Mouse (Mus musculus) hindbrain, embryonic 10.5 days (tissue): ENCODE measurements around the gene Pard6a. TPM values are rescaled to one million over a fixed set of nuclear protein-coding genes. Genes with fewer than 3 reads are reported as not detected.
A peak's percentile ranks its signal among the peaks of the same experiment; 100 is the strongest.

Experiments
- DNase-seq: peaks from one replicate; pipeline ENCODE4 v3.0.0-alpha.2; 2017; ENCODE audit warnings: low spot score
- H3K27ac ChIP-seq: fragments of 300-500 bp; sonication (generic); 2 replicates; pipeline ENCODE4 v1.5.1; 2016; ENCODE audit warnings: mild to moderate bottlenecking, moderate library complexity
- H3K27me3 ChIP-seq: fragments of 300-500 bp; sonication (generic); 2 replicates; pipeline ENCODE4 v1.6.1; 2016; ENCODE audit warnings: mild to moderate bottlenecking; ENCODE audit not compliant: poor library complexity, insufficient read depth, severe bottlenecking
- H3K36me3 ChIP-seq: fragments of 300-500 bp; sonication (generic); 2 replicates; pipeline ENCODE4 v1.6.1; 2016; ENCODE audit warnings: mild to moderate bottlenecking, moderate library complexity
- H3K4me1 ChIP-seq: fragments of 300-500 bp; sonication (generic); replicated peaks from 2 replicates; pipeline ENCODE4 v1.6.1; 2016; ENCODE audit warnings: mild to moderate bottlenecking
- H3K4me3 ChIP-seq: fragments of 300-500 bp; sonication (generic); 2 replicates; pipeline ENCODE4 v1.5.1; 2016; ENCODE audit warnings: mild to moderate bottlenecking, moderate library complexity
- H3K9me3 ChIP-seq: fragments of 300-500 bp; sonication (generic); 2 replicates; pipeline ENCODE4 v1.6.1; 2016; ENCODE audit warnings: mild to moderate bottlenecking, moderate library complexity
- WGBS: fragments of 180-500 bp; shearing (Covaris S2); methylation state at CpG from one replicate; pipeline ENCODE4 v1.1.7; 2016; 5-methylcytosine and 5-hydroxymethylcytosine counted together
- polyA plus RNA-seq: library from polyadenylated mRNA; unstranded; fragments of >200 nt; fragmentation: Nextera tagmentation; extraction: Ambion mirVana; gene quantifications from 2 replicates; pipeline ENCODE4 v1.2.1, GENCODE M21; 2016

Pard6a gene
- polyA plus RNA-seq, 1 experiment from 2014 or later = 32.2 TPM

GRCm38 (mm10) chr8:105692449-105693182 lies 8.3 kb upstream of the Pard6a start:
- Histone ChIP-seq H3K27me3 (peaks cover 17% of the 10 kb centered on the region), H3K4me3 (no peak overlapping the region), H3K9me3 (peaks cover 5% of the 10 kb centered on the region; the same call in 1 of the 2 replicates), H3K36me3 (peaks cover 27% of the 10 kb centered on the region), H3K27ac (no peak overlapping the region), H3K4me1 (peaks cover 17% of the 10 kb centered on the region)
- 93% methylated on average over 11 of the region's 11 CpGs for WGBS
- no peak for DNase-seq

GRCm38 (mm10) chr8:105693648-105694047 lies 7.3 kb upstream of the Pard6a start:
- H3K36me3 ChIP-seq = peaks cover 37% of the 10 kb centered on the region
- 3% methylated on average over 30 of the region's 30 CpGs for WGBS
- H3K4me1 ChIP-seq = peaks cover 17% of the 10 kb centered on the region
- DNase-seq = peak; percentile 71
- peak overlapping the region; percentile 80 for H3K27ac ChIP-seq
- peaks cover 17% of the 10 kb centered on the region for H3K27me3 ChIP-seq
- H3K9me3 ChIP-seq = peaks cover 5% of the 10 kb centered on the region; the same call in 1 of the 2 replicates
- H3K4me3 ChIP-seq = peak overlapping the region; percentile 62

- Histone ChIP-seq H3K4me1 (peaks cover 17% of the 10 kb centered on the region), H3K4me3 (peak overlapping the region; percentile 62), H3K9me3 (peaks cover 5% of the 10 kb centered on the region; the same call in 1 of the 2 replicates), H3K27ac (peak overlapping the region; percentile 80), H3K36me3 (peaks cover 42% of the 10 kb centered on the region), H3K27me3 (peaks cover 17% of the 10 kb centered on the region)
- WGBS = 7% methylated on average over 40 of the region's 40 CpGs
- peak; percentile 33 for DNase-seq
These were observed 6.7 kb upstream of the Pard6a start for GRCm38 (mm10) chr8:105694051-105694799.

GRCm38 (mm10) chr8:105695080-105695780 lies 5.7 kb upstream of the Pard6a start:
- no peak for DNase-seq
- peak overlapping the region; percentile 80; the same call in 1 of the 2 replicates for H3K27ac ChIP-seq
- peaks cover 5% of the 10 kb centered on the region; the same call in 1 of the 2 replicates for H3K9me3 ChIP-seq
- WGBS = 82% methylated on average over 30 of the region's 30 CpGs
- H3K4me3 ChIP-seq = peak overlapping the region; percentile 62
- H3K4me1 ChIP-seq = peaks cover 27% of the 10 kb centered on the region
- H3K27me3 ChIP-seq = peaks cover 17% of the 10 kb centered on the region
- H3K36me3 ChIP-seq = peaks cover 46% of the 10 kb centered on the region

- H3K4me3 ChIP-seq = no peak overlapping the region
- peaks cover 46% of the 10 kb centered on the region for H3K36me3 ChIP-seq
- H3K4me1 ChIP-seq = peaks cover 40% of the 10 kb centered on the region
- no peak for DNase-seq
- H3K27ac ChIP-seq = no peak overlapping the region
- WGBS = 93% methylated on average over 17 of the region's 17 CpGs
- H3K27me3 ChIP-seq = peaks cover 17% of the 10 kb centered on the region
- peaks cover 5% of the 10 kb centered on the region; the same call in 1 of the 2 replicates for H3K9me3 ChIP-seq
These were observed 3.7 kb upstream of the Pard6a start for GRCm38 (mm10) chr8:105697196-105697780.

GRCm38 (mm10) chr8:105698734-105699133 lies 2.2 kb upstream of the Pard6a start:
- peaks cover 43% of the 10 kb centered on the region for H3K4me1 ChIP-seq
- H3K27ac ChIP-seq = no peak overlapping the region
- peaks cover 17% of the 10 kb centered on the region for H3K27me3 ChIP-seq
- no peaks in the 10 kb centered on the region for H3K9me3 ChIP-seq
- peaks cover 53% of the 10 kb centered on the region for H3K36me3 ChIP-seq
- 92% methylated on average over 5 of the region's 5 CpGs for WGBS
- H3K4me3 ChIP-seq = no peak overlapping the region
- no peak for DNase-seq

GRCm38 (mm10) chr8:105699488-105700215 lies 1.3 kb upstream of the Pard6a start:
- peaks cover 62% of the 10 kb centered on the region for H3K36me3 ChIP-seq
- no peaks in the 10 kb centered on the region for H3K9me3 ChIP-seq
- 90% methylated on average over 11 of the region's 11 CpGs for WGBS
- no peak for DNase-seq
- H3K27me3 ChIP-seq = peaks cover 9% of the 10 kb centered on the region
- H3K27ac ChIP-seq = no peak overlapping the region
- H3K4me3 ChIP-seq = peak overlapping the region; percentile 68
- peaks cover 33% of the 10 kb centered on the region for H3K4me1 ChIP-seq

GRCm38 (mm10) chr8:105700566-105700965 lies 382 bp upstream of the Pard6a start:
- peaks cover 27% of the 10 kb centered on the region for H3K4me1 ChIP-seq
- H3K9me3 ChIP-seq = no peaks in the 10 kb centered on the region
- peak overlapping the region; percentile 90 for H3K27ac ChIP-seq
- no peaks in the 10 kb centered on the region; the same call in 1 of the 2 replicates for H3K27me3 ChIP-seq
- WGBS = 0% methylated on average over 21 of the region's 21 CpGs
- H3K4me3 ChIP-seq = peak overlapping the region; percentile 68
- peaks cover 69% of the 10 kb centered on the region for H3K36me3 ChIP-seq
- DNase-seq = no peak

- H3K9me3 ChIP-seq = no peaks in the 10 kb centered on the region
- WGBS = 36% methylated on average over 18 of the region's 18 CpGs
- H3K4me3 ChIP-seq = peak overlapping the region; percentile 68
- no peaks in the 10 kb centered on the region for H3K27me3 ChIP-seq
- no peak for DNase-seq
- peak overlapping the region; percentile 90 for H3K27ac ChIP-seq
- H3K36me3 ChIP-seq = peaks cover 59% of the 10 kb centered on the region
- peaks cover 38% of the 10 kb centered on the region for H3K4me1 ChIP-seq
These were observed 1.1 kb downstream of the Pard6a start for GRCm38 (mm10) chr8:105702001-105702401.

- Histone ChIP-seq H3K27ac (no peak overlapping the region), H3K27me3 (no peaks in the 10 kb centered on the region), H3K4me3 (peak overlapping the region; percentile 68; the same call in 1 of the 2 replicates), H3K4me1 (peaks cover 47% of the 10 kb centered on the region), H3K9me3 (no peaks in the 10 kb centered on the region), H3K36me3 (peaks cover 51% of the 10 kb centered on the region)
- WGBS = 93% methylated on average over 24 of the region's 24 CpGs
- no peak for DNase-seq
These were observed 1.9 kb downstream of the Pard6a start for GRCm38 (mm10) chr8:105702731-105703415.

- 95% methylated on average over 34 of the region's 34 CpGs for WGBS
- H3K4me3 ChIP-seq = no peak overlapping the region
- H3K36me3 ChIP-seq = peaks cover 38% of the 10 kb centered on the region
- DNase-seq = no peak
- peaks cover 51% of the 10 kb centered on the region for H3K4me1 ChIP-seq
- H3K27me3 ChIP-seq = no peaks in the 10 kb centered on the region
- no peak overlapping the region for H3K27ac ChIP-seq
- no peaks in the 10 kb centered on the region for H3K9me3 ChIP-seq
These were observed 3.3 kb downstream of the Pard6a start for GRCm38 (mm10) chr8:105704146-105704812.
